9 mouse cellular contexts compared by ENCODE assay signal in genomic region chr15:78527973-78528372, GRCm38 (mm10). TPM values are rescaled to one million over a fixed set of nuclear protein-coding genes. Genes with fewer than 3 reads are reported as not detected.
A peak's percentile ranks its signal among the peaks of the same experiment; 100 is the strongest.
DNase-seq lines count a peak whose midpoint lies in the region; ATAC-seq lines count a peak whose summit lies in the region.
"Had no signal": no experiment of that assay in that cellular context is flagged by ENCODE, and none has a peak within 500 bp of the region (broad histone marks: within the 10 kb centered on the region; RNA-seq: fewer than 3 reads in every experiment).

No protein-coding gene starts in this region.

- no peak for ATAC-seq in midbrain, embryonic 14.5 days (ENCODE audit: low FRiP score, low TSS enrichment)
- no peak for ATAC-seq in midbrain, embryonic 16.5 days
- ATAC-seq in heart, embryonic 13.5 days (ENCODE audit: extremely low read depth, insufficient number of reproducible peaks, low FRiP score, low TSS enrichment): no peak

- no peak overlapping the region for H3K4me3 ChIP-seq in midbrain, embryonic 14.5 days (replicated peaks; ENCODE audit: low read depth, low read length)
- no peak overlapping the region for H3K4me3 ChIP-seq in midbrain, embryonic 16.5 days (ENCODE audit: low read depth, low read length)
- H3K4me3 ChIP-seq in heart, embryonic 13.5 days: peak overlapping the region; percentile 57

- peaks cover 19% of the 10 kb centered on the region; the same call in 1 of the 2 replicates for H3K4me1 ChIP-seq in midbrain, embryonic 14.5 days (ENCODE audit: control insufficient read depth, insufficient read depth, low read length)
- H3K4me1 ChIP-seq in midbrain, embryonic 16.5 days (ENCODE audit: control insufficient read depth, insufficient read depth, low read length): peaks cover 15% of the 10 kb centered on the region
- H3K4me1 ChIP-seq in heart, embryonic 13.5 days: peaks cover 48% of the 10 kb centered on the region

- no peak overlapping the region for H3K9ac ChIP-seq in midbrain, embryonic 14.5 days (replicated peaks; ENCODE audit: low read length)
- no peak overlapping the region for H3K9ac ChIP-seq in midbrain, embryonic 16.5 days (ENCODE audit: low read depth, low read length)
- peak overlapping the region; percentile 85 for H3K9ac ChIP-seq in heart, embryonic 13.5 days

- H3K27me3 ChIP-seq in midbrain, embryonic 14.5 days (ENCODE audit: control insufficient read depth, insufficient read depth, low read length): no peaks in the 10 kb centered on the region
- H3K27me3 ChIP-seq in midbrain, embryonic 16.5 days (ENCODE audit: control insufficient read depth, insufficient read depth, low read depth, low read length): no peaks in the 10 kb centered on the region
- H3K27me3 ChIP-seq in heart, embryonic 13.5 days (replicated peaks): no peaks in the 10 kb centered on the region; the same call in 1 of the 2 replicates
- H3K27me3 ChIP-seq: limb, embryonic 15.5 days had no signal

- WGBS in midbrain, embryonic 14.5 days: 92% methylated on average over 7 of the region's 7 CpGs
- WGBS in midbrain, embryonic 16.5 days: 85% methylated on average over 7 of the region's 7 CpGs
- 41% methylated on average over 7 of the region's 7 CpGs for WGBS in heart, embryonic 13.5 days

- no peaks in the 10 kb centered on the region for H3K9me3 ChIP-seq in midbrain, embryonic 14.5 days (ENCODE audit: control insufficient read depth, low read length)
- no peaks in the 10 kb centered on the region for H3K9me3 ChIP-seq in midbrain, embryonic 16.5 days (replicated peaks; ENCODE audit: control insufficient read depth, low read length, poor library complexity, severe bottlenecking)
- H3K9me3 ChIP-seq in heart, embryonic 13.5 days: no peaks in the 10 kb centered on the region
- H3K9me3 ChIP-seq: limb, embryonic 15.5 days had no signal

- no peak overlapping the region for H3K27ac ChIP-seq in midbrain, embryonic 14.5 days (replicated peaks; ENCODE audit: low read depth, low read length)
- H3K27ac ChIP-seq in midbrain, embryonic 16.5 days (ENCODE audit: low read length): no peak overlapping the region
- H3K27ac ChIP-seq in heart, embryonic 13.5 days (replicated peaks): peak overlapping the region; percentile 88

- H3K4me2 ChIP-seq in midbrain, embryonic 14.5 days (ENCODE audit: low read length): no peak overlapping the region
- H3K4me2 ChIP-seq in midbrain, embryonic 16.5 days (ENCODE audit: low read length): no peak overlapping the region
- H3K4me2 ChIP-seq in heart, embryonic 13.5 days: peak overlapping the region; percentile 78

- peak; percentile 49 for DNase-seq in midbrain, embryonic 14.5 days
- DNase-seq in T-cell, adult 2 months (ENCODE audit: low spot score): peak; percentile 79
- DNase-seq in kidney, postnatal 36 days: peak; percentile 56 to 57
- DNase-seq in right cerebral cortex, postnatal 4 days: peak; percentile 35
- no peak for DNase-seq in ovary, postnatal 14 days (ENCODE audit: low spot score)
- no peak for DNase-seq in urinary bladder, postnatal 25 days (ENCODE audit: low spot score)

- H3K36me3 ChIP-seq in midbrain, embryonic 14.5 days (ENCODE audit: control insufficient read depth, insufficient read depth, low read length): no peaks in the 10 kb centered on the region
- H3K36me3 ChIP-seq in midbrain, embryonic 16.5 days (ENCODE audit: control insufficient read depth, insufficient read depth, low read length): no peaks in the 10 kb centered on the region
- peaks cover 11% of the 10 kb centered on the region for H3K36me3 ChIP-seq in heart, embryonic 13.5 days

RNA-seq across cellular contexts. Expression of gene C1qtnf6, which starts 3.2 kb away (rescaled TPM):
- polyA plus RNA-seq in midbrain, embryonic 14.5 days (2014; fragmentation: Nextera tagmentation; extraction: Ambion mirVana): 5.6 and 7.3 TPM in 2 replicates
- 6.7 and 7.8 TPM in 2 replicates for polyA plus RNA-seq in midbrain, embryonic 16.5 days (2015; fragmentation: Nextera tagmentation; extraction: Ambion mirVana)
- 28.7 and 31.8 TPM in 2 replicates for polyA plus RNA-seq in heart, embryonic 13.5 days (2015; fragmentation: Nextera tagmentation; extraction: Ambion mirVana)

RNA-seq across cellular contexts. Expression of gene Sstr3, which starts 16.5 kb away (rescaled TPM):
- polyA plus RNA-seq in midbrain, embryonic 14.5 days (2014; fragmentation: Nextera tagmentation; extraction: Ambion mirVana): 0.18 and 0.23 TPM in 2 replicates
- 0.15 and 0.16 TPM in 2 replicates for polyA plus RNA-seq in midbrain, embryonic 16.5 days (2015; fragmentation: Nextera tagmentation; extraction: Ambion mirVana)
- polyA plus RNA-seq in heart, embryonic 13.5 days (2015; fragmentation: Nextera tagmentation; extraction: Ambion mirVana): 0.09 TPM in 1 of 2 replicates, not detected in the other

RNA-seq across cellular contexts. Expression of gene Il2rb, which starts 32.9 kb away (rescaled TPM):
- polyA plus RNA-seq in midbrain, embryonic 14.5 days (2014; fragmentation: Nextera tagmentation; extraction: Ambion mirVana): 0.08 and 0.11 TPM in 2 replicates
- 0.20 TPM in 1 of 2 replicates, not detected in the other for polyA plus RNA-seq in midbrain, embryonic 16.5 days (2015; fragmentation: Nextera tagmentation; extraction: Ambion mirVana)
- 0.04 TPM in 1 of 2 replicates, not detected in the other for polyA plus RNA-seq in heart, embryonic 13.5 days (2015; fragmentation: Nextera tagmentation; extraction: Ambion mirVana)

RNA-seq across cellular contexts. Expression of gene Rac2, which starts 44.6 kb away (rescaled TPM):
- polyA plus RNA-seq in midbrain, embryonic 14.5 days (2014; fragmentation: Nextera tagmentation; extraction: Ambion mirVana): 3.7 and 7.0 TPM in 2 replicates
- polyA plus RNA-seq in midbrain, embryonic 16.5 days (2015; fragmentation: Nextera tagmentation; extraction: Ambion mirVana): 1.8 and 2.3 TPM in 2 replicates
- 7.6 and 8.9 TPM in 2 replicates for polyA plus RNA-seq in heart, embryonic 13.5 days (2015; fragmentation: Nextera tagmentation; extraction: Ambion mirVana)

RNA-seq across cellular contexts. Expression of gene Tmprss6, which starts 59.5 kb away (rescaled TPM):
- polyA plus RNA-seq in midbrain, embryonic 14.5 days (2014; fragmentation: Nextera tagmentation; extraction: Ambion mirVana): 0.26 and 0.43 TPM in 2 replicates
- 0.09 and 0.31 TPM in 2 replicates for polyA plus RNA-seq in midbrain, embryonic 16.5 days (2015; fragmentation: Nextera tagmentation; extraction: Ambion mirVana)
- 0.37 and 0.45 TPM in 2 replicates for polyA plus RNA-seq in heart, embryonic 13.5 days (2015; fragmentation: Nextera tagmentation; extraction: Ambion mirVana)

Comparison
In these comparisons a context has a peak if more than half of its experiments do, and no peak if none do; other contexts are left out.
1. DNase-seq: peak in midbrain, embryonic 14.5 days (single experiment), T-cell, adult 2 months (single experiment), kidney, postnatal 36 days (2 of 2) and right cerebral cortex, postnatal 4 days (single experiment); none in ovary, postnatal 14 days (single experiment) and urinary bladder, postnatal 25 days (single experiment).